In the genomic region with DNA sequence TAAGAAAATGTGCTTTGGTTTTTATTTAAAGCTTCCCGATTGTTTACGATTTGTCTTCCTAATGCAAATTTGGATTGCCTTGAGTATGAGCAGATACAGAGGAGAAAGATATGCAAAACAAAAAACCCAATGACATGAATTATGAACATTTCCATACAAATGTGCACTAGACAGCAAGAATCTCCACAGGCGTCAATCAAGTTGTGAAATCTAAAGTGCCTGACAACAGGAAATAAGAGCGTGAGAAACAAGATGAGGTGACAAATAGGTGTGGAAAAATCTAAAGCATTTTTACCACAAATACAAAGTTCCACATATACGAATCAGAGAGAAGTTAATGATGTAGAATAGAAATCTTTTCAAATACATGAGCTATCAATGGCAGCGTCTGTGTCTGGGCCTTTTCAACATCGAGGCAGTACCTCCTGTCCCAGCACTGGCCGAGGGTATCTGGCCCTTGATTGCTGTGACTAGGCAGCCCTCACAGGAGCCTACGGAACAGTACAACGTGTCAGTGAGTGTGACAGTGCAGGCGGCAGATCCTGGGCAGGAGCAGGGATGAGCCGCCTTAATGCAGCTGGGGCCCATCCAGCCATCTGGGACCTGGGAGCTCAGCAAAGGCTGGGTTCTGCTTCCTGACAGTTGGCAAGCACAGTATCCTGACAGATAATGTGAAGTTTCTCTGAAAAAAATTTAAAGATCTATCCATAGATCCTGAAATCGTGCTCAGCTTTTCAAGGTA, we compare ENCODE assay signal across 9 mouse cellular contexts. TPM values are rescaled to one million over a fixed set of nuclear protein-coding genes. Genes with fewer than 3 reads are reported as not detected.
DNase-seq lines count a peak whose midpoint lies in the region; ATAC-seq and TF ChIP-seq lines count a peak whose summit lies in the region.
"Had no signal": no experiment of that assay in that cellular context is flagged by ENCODE, and none has a peak within 500 bp of the region (broad histone marks: within the 10 kb centered on the region; RNA-seq: fewer than 3 reads in every experiment).

No protein-coding gene starts in this region.

- peak; percentile 43; the same call in 1 of the 2 replicates for ATAC-seq in forebrain, embryonic 13.5 days
- no peak for ATAC-seq in cerebellum, adult (ENCODE audit: insufficient number of reproducible peaks, low FRiP score, low TSS enrichment)
- no peak for ATAC-seq in liver, postnatal 0 days

- H3K4me2 ChIP-seq in forebrain, embryonic 13.5 days, result no peak overlapping the region
- H3K4me2 ChIP-seq in liver, postnatal 0 days (ENCODE audit: low read depth, low read length), result no peak overlapping the region

- TF ChIP-seq CTCF in liver, postnatal 0 days (IDR thresholded peaks at IDR 0.05; ENCODE audit: low read depth), result no peak

- H3K4me1 ChIP-seq in forebrain, embryonic 13.5 days, result peaks cover 21% of the 10 kb centered on the region
- peaks cover 8% of the 10 kb centered on the region for H3K4me1 ChIP-seq in forebrain, embryonic 10.5 days
- peaks cover 37% of the 10 kb centered on the region for H3K4me1 ChIP-seq in embryonic facial prominence, embryonic 10.5 days
- H3K4me1 ChIP-seq in liver, postnatal 0 days (ENCODE audit: insufficient read depth), result no peaks in the 10 kb centered on the region

- H3K4me3 ChIP-seq in forebrain, embryonic 13.5 days, result no peak overlapping the region
- H3K4me3 ChIP-seq in forebrain, embryonic 10.5 days, result no peak overlapping the region
- no peak overlapping the region for H3K4me3 ChIP-seq in embryonic facial prominence, embryonic 10.5 days
- no peak overlapping the region for H3K4me3 ChIP-seq in liver, postnatal 0 days (ENCODE audit: low read depth, low read length)

- no peak for DNase-seq in forebrain, embryonic 10.5 days (ENCODE audit: extremely low spot score, low spot score)
- no peak for DNase-seq in embryonic facial prominence, embryonic 10.5 days (ENCODE audit: low spot score)
- peak; percentile 75 to 88 for DNase-seq in layer of hippocampus, adult 18-20 months (ENCODE audit: low spot score in 2 of 2)
- peak; percentile 4 to 33 for DNase-seq in natural killer cell, adult 2 months (ENCODE audit: low spot score in 2 of 2)
- DNase-seq in ovary, postnatal 14 days (ENCODE audit: low spot score), result no peak
- DNase-seq in liver, postnatal 0 days, result no peak
- DNase-seq: kidney, adult 9 months had no signal

- 70% methylated on average over 13 of the region's 13 CpGs for WGBS in forebrain, embryonic 13.5 days
- WGBS in forebrain, embryonic 10.5 days, result 78% methylated on average over 13 of the region's 13 CpGs
- WGBS in embryonic facial prominence, embryonic 10.5 days, result 72% methylated on average over 13 of the region's 13 CpGs
- WGBS in liver, postnatal 0 days (ENCODE audit: insufficient replicate concordance), result 75% methylated on average over 13 of the region's 13 CpGs

- no peaks in the 10 kb centered on the region for H3K27me3 ChIP-seq in forebrain, embryonic 13.5 days
- no peaks in the 10 kb centered on the region for H3K27me3 ChIP-seq in forebrain, embryonic 10.5 days (ENCODE audit: poor library complexity, severe bottlenecking)
- 0 out of 2 replicates have a peak, but pooled peaks cover 4% of the 10 kb centered on the region for H3K27me3 ChIP-seq in embryonic facial prominence, embryonic 10.5 days (replicated peaks; ENCODE audit: low read depth, poor library complexity, severe bottlenecking)
- no peaks in the 10 kb centered on the region for H3K27me3 ChIP-seq in liver, postnatal 0 days (ENCODE audit: insufficient read depth, low read length)

- no peak for TF ChIP-seq EP300 in liver, postnatal 0 days (IDR thresholded peaks at IDR 0.05; ENCODE audit: low read depth)

- peak overlapping the region; percentile 73 for H3K27ac ChIP-seq in forebrain, embryonic 13.5 days
- no peak overlapping the region for H3K27ac ChIP-seq in forebrain, embryonic 10.5 days
- peak overlapping the region; percentile 55 for H3K27ac ChIP-seq in embryonic facial prominence, embryonic 10.5 days (replicated peaks)
- no peak overlapping the region for H3K27ac ChIP-seq in liver, postnatal 0 days (ENCODE audit: low read depth)

- H3K9ac ChIP-seq in forebrain, embryonic 13.5 days, result no peak overlapping the region
- no peak overlapping the region for H3K9ac ChIP-seq in liver, postnatal 0 days (replicated peaks)

- no peaks in the 10 kb centered on the region for H3K36me3 ChIP-seq in forebrain, embryonic 13.5 days (ENCODE audit: poor library complexity, severe bottlenecking)
- no peaks in the 10 kb centered on the region for H3K36me3 ChIP-seq in forebrain, embryonic 10.5 days (replicated peaks)
- no peaks in the 10 kb centered on the region for H3K36me3 ChIP-seq in embryonic facial prominence, embryonic 10.5 days (replicated peaks)
- H3K36me3 ChIP-seq in liver, postnatal 0 days (replicated peaks; ENCODE audit: insufficient read depth, low read length), result no peaks in the 10 kb centered on the region

- H3K9me3 ChIP-seq in forebrain, embryonic 13.5 days (replicated peaks), result no peaks in the 10 kb centered on the region
- no peaks in the 10 kb centered on the region for H3K9me3 ChIP-seq in forebrain, embryonic 10.5 days
- no peaks in the 10 kb centered on the region for H3K9me3 ChIP-seq in embryonic facial prominence, embryonic 10.5 days
- H3K9me3 ChIP-seq in liver, postnatal 0 days (ENCODE audit: low read length), result no peaks in the 10 kb centered on the region

RNA-seq across cellular contexts. Expression of a gene that starts 34.0 kb away (rescaled TPM):
- polyA plus RNA-seq in forebrain, embryonic 13.5 days (2015; fragmentation: Nextera tagmentation; extraction: Ambion mirVana), result 26.9 and 30.2 TPM in 2 replicates
- 13.3 and 14.0 TPM in 2 replicates for polyA plus RNA-seq in forebrain, embryonic 10.5 days (2016; fragmentation: Nextera tagmentation; extraction: Ambion mirVana)
- 16.8 and 18.0 TPM in 2 replicates for polyA plus RNA-seq in embryonic facial prominence, embryonic 10.5 days (2016; fragmentation: Nextera tagmentation; extraction: Ambion mirVana)
- total RNA-seq in layer of hippocampus, adult 18-20 months (2021), result 10 to 100 TPM; 31.0 to 31.4 TPM
- polyA plus RNA-seq in liver, postnatal 0 days (2015; fragmentation: Nextera tagmentation; extraction: Ambion mirVana), result 18.4 and 21.4 TPM in 2 replicates

RNA-seq across cellular contexts. Expression of a gene that starts 34.1 kb away (rescaled TPM):
- 9.5 and 10.5 TPM in 2 replicates for polyA plus RNA-seq in forebrain, embryonic 13.5 days (2015; fragmentation: Nextera tagmentation; extraction: Ambion mirVana)
- polyA plus RNA-seq in forebrain, embryonic 10.5 days (2016; fragmentation: Nextera tagmentation; extraction: Ambion mirVana), result 12.8 and 13.8 TPM in 2 replicates
- polyA plus RNA-seq in embryonic facial prominence, embryonic 10.5 days (2016; fragmentation: Nextera tagmentation; extraction: Ambion mirVana), result 14.7 and 15.3 TPM in 2 replicates
- total RNA-seq in layer of hippocampus, adult 18-20 months (2021), result 10 to 100 TPM; 22.6 to 22.9 TPM
- 20.5 and 21.9 TPM in 2 replicates for polyA plus RNA-seq in liver, postnatal 0 days (2015; fragmentation: Nextera tagmentation; extraction: Ambion mirVana)

RNA-seq across cellular contexts. Expression of a gene that starts 39.9 kb away (rescaled TPM):
- polyA plus RNA-seq in forebrain, embryonic 13.5 days (2015; fragmentation: Nextera tagmentation; extraction: Ambion mirVana), result 6.8 and 7.2 TPM in 2 replicates
- polyA plus RNA-seq in forebrain, embryonic 10.5 days (2016; fragmentation: Nextera tagmentation; extraction: Ambion mirVana), result 1.6 and 2.2 TPM in 2 replicates
- 2.8 and 4.3 TPM in 2 replicates for polyA plus RNA-seq in embryonic facial prominence, embryonic 10.5 days (2016; fragmentation: Nextera tagmentation; extraction: Ambion mirVana)
- 10 to 100 TPM; 52.1 to 58.5 TPM for total RNA-seq in layer of hippocampus, adult 18-20 months (2021)
- polyA plus RNA-seq in liver, postnatal 0 days (2015; fragmentation: Nextera tagmentation; extraction: Ambion mirVana), result 3.4 TPM in 2 replicates

Comparison
In these comparisons a context has a peak if more than half of its experiments do, and no peak if none do; other contexts are left out.
1. H3K27ac ChIP-seq: peak in forebrain, embryonic 13.5 days (single experiment) and embryonic facial prominence, embryonic 10.5 days (single experiment); none in forebrain, embryonic 10.5 days (single experiment) and liver, postnatal 0 days (single experiment).
2. DNase-seq: peak in layer of hippocampus, adult 18-20 months (2 of 2) and natural killer cell, adult 2 months (2 of 2); none in forebrain, embryonic 10.5 days (single experiment), embryonic facial prominence, embryonic 10.5 days (single experiment), ovary, postnatal 14 days (single experiment) and liver, postnatal 0 days (single experiment).